Mouse (Mus musculus) megakaryocyte, embryonic 14.5 days (primary cell): ENCODE data around the gene Plxna2.

Experiments
- FLI1 ChIP-seq: IDR thresholded peaks from 2 replicates; pipeline ENCODE4 v1.6.1; 2012; ENCODE audit warnings: low read length, inconsistent platforms, mixed read lengths
- GATA1 ChIP-seq: IDR thresholded peaks from 3 replicates; pipeline ENCODE4 v1.6.1; 2012; ENCODE audit warnings: mixed read lengths, low read length, inconsistent platforms, borderline replicate concordance

GRCm38 (mm10) chr1:194797843-194798242 lies 179.8 kb downstream of the Plxna2 start:
- TF ChIP-seq GATA1 (no peak), FLI1 (no peak)
